Mouse (Mus musculus): Measurements from ENCODE around the gene Hrg. TPM values are rescaled to one million over a fixed set of nuclear protein-coding genes. Genes with fewer than 3 reads are reported as not detected.
"Not testable (repeated sequence)": the region's sequence is repeated elsewhere in the genome, so short reads cannot be mapped to it uniquely, and the experiment has no call there.

Gene Hrg
- polyA plus RNA-seq, 1 experiment from 2014 or later = not detected

- Histone ChIP-seq H3K9me3 (no peaks in the 10 kb centered on the region), H3K4me1 (no peaks in the 10 kb centered on the region), H3K9ac (no peak overlapping the region), H3K4me2 (no peak overlapping the region), H3K36me3 (no peaks in the 10 kb centered on the region), H3K27me3 (no peaks in the 10 kb centered on the region), H3K27ac (no peak overlapping the region), H3K4me3 (no peak overlapping the region)
- no peak for ATAC-seq (ENCODE audit: insufficient number of reproducible peaks, low FRiP score, low TSS enrichment, low read depth)
- 55% methylated on average over 1 of the region's 1 CpGs for WGBS
Observed at GRCm38 (mm10) chr16:22967383-22968030, 16.6 kb downstream of the Hrg start.

GRCm38 (mm10) chr16:22996951-22997350 is 46.1 kb downstream of the Hrg start:
- 84% methylated on average over 3 of the region's 3 CpGs for WGBS
- not testable (repeated sequence) for ATAC-seq (ENCODE audit: insufficient number of reproducible peaks, low FRiP score, low TSS enrichment, low read depth); H3K4me1 ChIP-seq; H3K9ac ChIP-seq; H3K9me3 ChIP-seq; H3K27me3 ChIP-seq; H3K4me2 ChIP-seq; H3K4me3 ChIP-seq; H3K36me3 ChIP-seq; H3K27ac ChIP-seq

Other genes with a start within 250 kb of the Hrg start
- not detected in 2 replicates for gene Crygs, start 139.5 kb upstream of the Hrg start, polyA plus RNA-seq (2015; fragmentation: Nextera tagmentation; extraction: Ambion mirVana)
- 24.7 and 25.0 TPM in 2 replicates for gene Tbccd1, start 93.4 kb upstream of the Hrg start, polyA plus RNA-seq (2015; fragmentation: Nextera tagmentation; extraction: Ambion mirVana)
- gene Dnajb11, start 93.2 kb upstream of the Hrg start, polyA plus RNA-seq (2015; fragmentation: Nextera tagmentation; extraction: Ambion mirVana) = 116 and 119 TPM in 2 replicates
- 1.4 and 5.6 TPM in 2 replicates for gene Ahsg, start 59.8 kb upstream of the Hrg start, polyA plus RNA-seq (2015; fragmentation: Nextera tagmentation; extraction: Ambion mirVana)
- gene Fetub, start 32.7 kb upstream of the Hrg start, polyA plus RNA-seq (2015; fragmentation: Nextera tagmentation; extraction: Ambion mirVana) = 2.3 and 3.1 TPM in 2 replicates
- 1.1 and 1.8 TPM in 2 replicates for gene Kng2, start 78.4 kb downstream of the Hrg start, polyA plus RNA-seq (2015; fragmentation: Nextera tagmentation; extraction: Ambion mirVana)
- gene Kng1, start 106.8 kb downstream of the Hrg start, polyA plus RNA-seq (2015; fragmentation: Nextera tagmentation; extraction: Ambion mirVana) = 0.43 and 1.9 TPM in 2 replicates
- gene Eif4a2, start 156.4 kb downstream of the Hrg start, polyA plus RNA-seq (2015; fragmentation: Nextera tagmentation; extraction: Ambion mirVana) = 259 and 273 TPM in 2 replicates
- 75.9 and 87.0 TPM in 2 replicates for gene Rfc4, start 176.7 kb downstream of the Hrg start, polyA plus RNA-seq (2015; fragmentation: Nextera tagmentation; extraction: Ambion mirVana)
- gene Adipoq, start 195.5 kb downstream of the Hrg start, polyA plus RNA-seq (2015; fragmentation: Nextera tagmentation; extraction: Ambion mirVana) = 2.5 TPM in 1 of 2 replicates, not detected in the other